Comparison of ENCODE assay signal across 16 mouse cellular contexts in genomic region chr2:92948699-92949300, GRCm38 (mm10). TPM values are rescaled to one million over a fixed set of nuclear protein-coding genes. Genes with fewer than 3 reads are reported as not detected.
DNase-seq lines count a peak whose midpoint lies in the region; ATAC-seq and TF ChIP-seq lines count a peak whose summit lies in the region.
"Had no signal": no experiment of that assay in that cellular context is flagged by ENCODE, and none has a peak within 500 bp of the region (broad histone marks: within the 10 kb centered on the region; RNA-seq: fewer than 3 reads in every experiment).

No protein-coding gene starts in this region.

- H3K9ac ChIP-seq in hindbrain, embryonic 16.5 days (ENCODE audit: low read depth, low read length): no peak overlapping the region
- H3K9ac ChIP-seq in liver, embryonic 12.5 days: no peak overlapping the region
- H3K9ac ChIP-seq: hindbrain, embryonic 15.5 days; kidney, embryonic 15.5 days had no signal

- ATAC-seq in hindbrain, embryonic 16.5 days: no peak
- ATAC-seq in liver, embryonic 12.5 days: no peak
- ATAC-seq: forebrain, embryonic 14.5 days had no signal

- no peak overlapping the region for H3K4me3 ChIP-seq in hindbrain, embryonic 10.5 days
- no peak overlapping the region for H3K4me3 ChIP-seq in hindbrain, embryonic 16.5 days (ENCODE audit: low read length)
- no peak overlapping the region for H3K4me3 ChIP-seq in embryonic fibroblast, embryonic 13.5 days (ENCODE audit: insufficient read depth, low read length)
- no peak overlapping the region for H3K4me3 ChIP-seq in liver, embryonic 12.5 days
- H3K4me3 ChIP-seq: hindbrain, embryonic 15.5 days; kidney, embryonic 15.5 days; limb, embryonic 12.5 days; megakaryocyte, embryonic 14.5 days had no signal

- H3K9me3 ChIP-seq in hindbrain, embryonic 10.5 days: no peaks in the 10 kb centered on the region
- H3K9me3 ChIP-seq in hindbrain, embryonic 16.5 days (ENCODE audit: control insufficient read depth, low read length): no peaks in the 10 kb centered on the region
- no peaks in the 10 kb centered on the region for H3K9me3 ChIP-seq in liver, embryonic 12.5 days (replicated peaks)
- H3K9me3 ChIP-seq: hindbrain, embryonic 15.5 days; kidney, embryonic 15.5 days; limb, embryonic 12.5 days had no signal

- H3K4me2 ChIP-seq in hindbrain, embryonic 16.5 days (ENCODE audit: low read length): no peak overlapping the region
- H3K4me2 ChIP-seq in liver, embryonic 12.5 days: no peak overlapping the region
- H3K4me2 ChIP-seq: hindbrain, embryonic 15.5 days had no signal

- H3K4me1 ChIP-seq in hindbrain, embryonic 10.5 days (replicated peaks): peaks cover 36% of the 10 kb centered on the region
- peaks cover 14% of the 10 kb centered on the region for H3K4me1 ChIP-seq in hindbrain, embryonic 16.5 days (ENCODE audit: control insufficient read depth, insufficient read depth, low read depth, low read length)
- peaks cover 8% of the 10 kb centered on the region for H3K4me1 ChIP-seq in embryonic fibroblast, embryonic 13.5 days (ENCODE audit: control insufficient read depth, insufficient read depth, low read length)
- H3K4me1 ChIP-seq in liver, embryonic 12.5 days: peaks cover 8% of the 10 kb centered on the region; the same call in 1 of the 2 replicates

- WGBS in hindbrain, embryonic 10.5 days: 50% methylated on average over 7 of the region's 7 CpGs
- WGBS in hindbrain, embryonic 16.5 days: 37% methylated on average over 7 of the region's 7 CpGs
- 46% methylated on average over 7 of the region's 7 CpGs for WGBS in liver, embryonic 12.5 days (ENCODE audit: insufficient replicate concordance)

- TF ChIP-seq POLR2A in embryonic fibroblast, embryonic 13.5 days (IDR thresholded peaks at IDR 0.05; ENCODE audit: low read depth, low read length): no peak

- peaks cover 15% of the 10 kb centered on the region; the same call in 1 of the 2 replicates for H3K27me3 ChIP-seq in hindbrain, embryonic 10.5 days (ENCODE audit: insufficient read depth, poor library complexity, severe bottlenecking)
- no peaks in the 10 kb centered on the region for H3K27me3 ChIP-seq in hindbrain, embryonic 16.5 days (replicated peaks; ENCODE audit: control insufficient read depth, insufficient read depth, low read length)
- peaks cover 37% of the 10 kb centered on the region for H3K27me3 ChIP-seq in liver, embryonic 12.5 days (replicated peaks)
- H3K27me3 ChIP-seq: hindbrain, embryonic 15.5 days; Patski had no signal

- peak; percentile 9 for DNase-seq in hindbrain, embryonic 10.5 days (ENCODE audit: low spot score)
- DNase-seq in thymus, postnatal 4 days: peak; percentile 33
- DNase-seq in thymus, postnatal 10 days (ENCODE audit: low spot score in 2 of 2): no peak
- no peak for DNase-seq in adrenal gland, adult (ENCODE audit: inconsistent age in 2 of 2, low spot score in 1 of 2)
- DNase-seq in cerebellum, postnatal 14 days: no peak
- DNase-seq: lung, adult 18-20 months; right cerebral cortex, postnatal 14 days had no signal

- no peak for TF ChIP-seq CTCF in embryonic fibroblast, embryonic 13.5 days (IDR thresholded peaks at IDR 0.05; ENCODE audit: borderline replicate concordance, insufficient read depth, low read length)

- no peaks in the 10 kb centered on the region for H3K36me3 ChIP-seq in hindbrain, embryonic 10.5 days
- H3K36me3 ChIP-seq in hindbrain, embryonic 16.5 days (ENCODE audit: control insufficient read depth, insufficient read depth, low read length): no peaks in the 10 kb centered on the region; the same call in 1 of the 2 replicates
- no peaks in the 10 kb centered on the region for H3K36me3 ChIP-seq in liver, embryonic 12.5 days
- H3K36me3 ChIP-seq: hindbrain, embryonic 15.5 days; kidney, embryonic 15.5 days; limb, embryonic 12.5 days had no signal

- H3K27ac ChIP-seq in hindbrain, embryonic 10.5 days: peak overlapping the region; percentile 53; the same call in 1 of the 2 replicates
- H3K27ac ChIP-seq in hindbrain, embryonic 16.5 days (ENCODE audit: low read depth, low read length): no peak overlapping the region
- peak overlapping the region; percentile 48; the same call in 1 of the 2 replicates for H3K27ac ChIP-seq in embryonic fibroblast, embryonic 13.5 days (ENCODE audit: insufficient read depth, low read length)
- no peak overlapping the region for H3K27ac ChIP-seq in liver, embryonic 12.5 days
- H3K27ac ChIP-seq: kidney, embryonic 15.5 days; limb, embryonic 12.5 days had no signal

RNA-seq across cellular contexts. Expression of gene Syt13, which starts 33.9 kb away (rescaled TPM):
- 20.1 and 20.4 TPM in 2 replicates for polyA plus RNA-seq in hindbrain, embryonic 10.5 days (2016; fragmentation: Nextera tagmentation; extraction: Ambion mirVana)
- 61.7 and 66.6 TPM in 2 replicates for polyA plus RNA-seq in hindbrain, embryonic 16.5 days (2015; fragmentation: Nextera tagmentation; extraction: Ambion mirVana)
- polyA plus RNA-seq in embryonic fibroblast, embryonic 13.5 days (2011; ENCODE audit: insufficient read length, low read depth, missing spikeins): 9.2 and 13.4 TPM in 2 replicates
- 0.43 and 0.44 TPM in 2 replicates for polyA plus RNA-seq in liver, embryonic 12.5 days (2016; fragmentation: Nextera tagmentation; extraction: Ambion mirVana)

Comparison
In these comparisons a context has a peak if more than half of its experiments do, and no peak if none do; other contexts are left out.
1. DNase-seq: peak in hindbrain, embryonic 10.5 days (single experiment) and thymus, postnatal 4 days (single experiment); none in thymus, postnatal 10 days (0 of 2), adrenal gland, adult (0 of 2) and cerebellum, postnatal 14 days (0 of 2).
2. H3K27ac ChIP-seq: peak in hindbrain, embryonic 10.5 days (single experiment) and embryonic fibroblast, embryonic 13.5 days (single experiment); none in hindbrain, embryonic 16.5 days (single experiment) and liver, embryonic 12.5 days (single experiment).